Mouse (Mus musculus): ENCODE results near the gene Trem1. TPM values are rescaled to one million over a fixed set of nuclear protein-coding genes. Genes with fewer than 3 reads are reported as not detected.

The Trem1 gene
- polyA plus RNA-seq (2017; shearing (Covaris generic)), result not detected

GRCm38 (mm10) chr17:48232518-48232917 lies at the start of gene Trem1:
TSS of gene Trem1 (plus strand) at chr17:48232768.

GRCm38 (mm10) chr17:48247221-48247928 lies 14.8 kb downstream of the Trem1 start, which contains the start of gene Trem3:
TSS of gene Trem3 (plus strand) at chr17:48247777.

GRCm38 (mm10) chr17:48263741-48264362 lies 31.3 kb downstream of the Trem1 start, which contains the start of gene Treml4:
TSS of gene Treml4 (plus strand) at chr17:48264295.

Other genes starting within 250 kb of the Trem1 start
- gene 1700122O11Rik, start 194.5 kb upstream of the Trem1 start, polyA plus RNA-seq (2017; shearing (Covaris generic)), result not detected
- not detected for gene 1700067P10Rik, start 143.4 kb upstream of the Trem1 start, polyA plus RNA-seq (2017; shearing (Covaris generic))
- gene 9830107B12Rik, start 86.5 kb upstream of the Trem1 start, polyA plus RNA-seq (2017; shearing (Covaris generic)), result 0.07 TPM
- gene A530064D06Rik, start 65.5 kb upstream of the Trem1 start, polyA plus RNA-seq (2017; shearing (Covaris generic)), result not detected
- gene Trem3, start 15.0 kb downstream of the Trem1 start, polyA plus RNA-seq (2017; shearing (Covaris generic)), result not detected
- 1.2 TPM for gene Treml4, start 31.5 kb downstream of the Trem1 start, polyA plus RNA-seq (2017; shearing (Covaris generic))
- gene Treml2, start 66.7 kb downstream of the Trem1 start, polyA plus RNA-seq (2017; shearing (Covaris generic)), result 32.8 TPM
- gene B430306N03Rik, start 83.4 kb downstream of the Trem1 start, polyA plus RNA-seq (2017; shearing (Covaris generic)), result 4.9 TPM
- gene Trem2, start 113.6 kb downstream of the Trem1 start, polyA plus RNA-seq (2017; shearing (Covaris generic)), result not detected
- not detected for gene Treml1, start 127.1 kb downstream of the Trem1 start, polyA plus RNA-seq (2017; shearing (Covaris generic))
- 4.6 TPM for gene Nfya, start 177.1 kb downstream of the Trem1 start, polyA plus RNA-seq (2017; shearing (Covaris generic))
- 85.2 TPM for gene Oard1, start 177.2 kb downstream of the Trem1 start, polyA plus RNA-seq (2017; shearing (Covaris generic))
- 7.3 TPM for gene Apobec2, start 200.2 kb downstream of the Trem1 start, polyA plus RNA-seq (2017; shearing (Covaris generic))
- gene Tspo2, start 218.8 kb downstream of the Trem1 start, polyA plus RNA-seq (2017; shearing (Covaris generic)), result 0.06 TPM
- 38.9 TPM for gene Unc5cl, start 222.1 kb downstream of the Trem1 start, polyA plus RNA-seq (2017; shearing (Covaris generic))